Mouse (Mus musculus): Measurements from ENCODE around the gene Efcab3. TPM values are rescaled to one million over a fixed set of nuclear protein-coding genes. Genes with fewer than 3 reads are reported as not detected.

Gene Efcab3
- total RNA-seq, 2 experiments from 2014 or later = 1.3 to 1.4 TPM

- no peak for DNase-seq (ENCODE audit: low spot score in 2 of 2)
Observed at GRCm38 (mm10) chr11:105146593-105146992, 83.2 kb downstream of the Efcab3 start, which contains the start of gene Gm10842. Gene Gm10842 (plus strand): TSS chr11:105146893.

- no peak for DNase-seq (ENCODE audit: low spot score in 2 of 2)
Observed at GRCm38 (mm10) chr11:105149353-105149752, 86.0 kb downstream of the Efcab3 start.

- no peak for DNase-seq (ENCODE audit: low spot score in 2 of 2)
Observed at GRCm38 (mm10) chr11:105149766-105150165, 86.4 kb downstream of the Efcab3 start.

GRCm38 (mm10) chr11:105150691-105151090 lies 87.3 kb downstream of the Efcab3 start:
- DNase-seq (ENCODE audit: low spot score in 2 of 2) = no peak

- no peak for DNase-seq (ENCODE audit: low spot score in 2 of 2)
Observed at GRCm38 (mm10) chr11:105151226-105152016, 88.0 kb downstream of the Efcab3 start.

- no peak for DNase-seq (ENCODE audit: low spot score in 2 of 2)
Observed at GRCm38 (mm10) chr11:105152017-105152300, 88.6 kb downstream of the Efcab3 start.

GRCm38 (mm10) chr11:105152357-105152899 lies 89.0 kb downstream of the Efcab3 start:
- no peak for DNase-seq (ENCODE audit: low spot score in 2 of 2)

- DNase-seq (ENCODE audit: low spot score in 2 of 2) = peak; percentile 32 to 56
Observed at GRCm38 (mm10) chr11:105153068-105153833, 89.9 kb downstream of the Efcab3 start.

- DNase-seq (ENCODE audit: low spot score in 2 of 2) = no peak
Observed at GRCm38 (mm10) chr11:105155915-105156314, 92.5 kb downstream of the Efcab3 start.

- no peak for DNase-seq (ENCODE audit: low spot score in 2 of 2)
Observed at GRCm38 (mm10) chr11:105156748-105157267, 93.4 kb downstream of the Efcab3 start.

- no peak for DNase-seq (ENCODE audit: low spot score in 2 of 2)
Observed at GRCm38 (mm10) chr11:105158047-105158446, 94.7 kb downstream of the Efcab3 start.

GRCm38 (mm10) chr11:105159673-105160360 lies 96.4 kb downstream of the Efcab3 start:
- DNase-seq (ENCODE audit: low spot score in 2 of 2) = no peak

GRCm38 (mm10) chr11:105161411-105161810 lies 98.0 kb downstream of the Efcab3 start:
- DNase-seq (ENCODE audit: low spot score in 2 of 2) = no peak

GRCm38 (mm10) chr11:105164516-105165510 lies 101.4 kb downstream of the Efcab3 start:
- DNase-seq (ENCODE audit: low spot score in 2 of 2) = no peak

GRCm38 (mm10) chr11:105166780-105167179 lies 103.4 kb downstream of the Efcab3 start:
- DNase-seq (ENCODE audit: low spot score in 2 of 2) = no peak

Other genes with a start within 250 kb of the Efcab3 start
- 10 to 100 TPM; 34.8 to 37.1 TPM for gene Mettl2, start 62.8 kb downstream of the Efcab3 start, total RNA-seq (2021)
- not detected for gene Gm10842, start 83.3 kb downstream of the Efcab3 start, total RNA-seq (2021)
- gene Tlk2, start 115.2 kb downstream of the Efcab3 start, total RNA-seq (2021) = 10 to 100 TPM; 62.8 to 67.2 TPM
- 10 to 100 TPM; 43.5 to 49.5 TPM for gene Mrc2, start 229.1 kb downstream of the Efcab3 start, total RNA-seq (2021)

Measured in adrenal gland, postnatal 4 days (tissue).